Mouse (Mus musculus) ovary, adult 18-20 months (tissue): Measurements from ENCODE around the gene Spsb1.

Source experiments
- DNase-seq: peaks from one replicate; pipeline ENCODE4 v3.0.0; 2022; ENCODE audit warnings: low spot score, mixed read lengths

Spsb1 gene

DNA sequence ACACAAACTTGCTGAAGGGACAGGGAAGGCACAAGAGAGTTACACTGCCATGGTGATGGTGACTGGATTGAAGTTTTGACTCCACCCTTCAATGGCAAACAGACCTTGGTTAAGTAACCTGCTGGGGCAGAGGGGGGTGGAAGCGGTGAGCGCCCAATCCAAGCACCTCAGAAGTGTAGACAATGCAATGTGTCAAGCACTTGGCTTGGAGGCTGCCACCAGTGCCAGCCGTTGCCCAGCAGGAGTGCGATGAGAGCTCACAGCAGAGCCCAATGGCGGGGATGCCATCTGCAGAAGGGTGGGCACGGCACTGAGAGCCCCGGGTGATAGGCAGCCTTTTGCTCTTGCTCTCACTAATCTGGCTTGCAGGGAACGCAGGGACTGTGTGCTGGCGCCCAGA lies 2.6 kb downstream of the Spsb1 start:
- DNase-seq = no peak

DNA sequence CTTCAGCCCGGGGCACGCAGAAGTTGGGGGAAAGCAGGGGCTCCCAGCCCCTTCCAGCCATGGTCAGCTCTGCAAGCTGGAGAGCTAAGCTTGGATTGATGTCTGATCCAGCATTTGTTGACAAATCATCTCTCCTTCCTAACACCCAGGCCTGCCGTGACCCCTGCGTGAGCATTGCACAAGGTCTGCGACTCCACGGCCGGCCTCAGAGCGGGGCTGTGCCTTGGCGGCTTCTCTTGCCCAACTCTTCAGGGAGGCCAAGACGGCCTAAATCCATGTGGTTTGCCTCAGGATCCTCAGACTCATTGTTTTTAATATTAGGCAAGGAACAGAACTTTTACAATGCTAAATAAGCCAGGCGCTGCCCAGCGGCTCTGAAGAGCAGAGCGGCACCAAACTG lies 3.6 kb downstream of the Spsb1 start:
- peak; percentile 58 for DNase-seq

DNA sequence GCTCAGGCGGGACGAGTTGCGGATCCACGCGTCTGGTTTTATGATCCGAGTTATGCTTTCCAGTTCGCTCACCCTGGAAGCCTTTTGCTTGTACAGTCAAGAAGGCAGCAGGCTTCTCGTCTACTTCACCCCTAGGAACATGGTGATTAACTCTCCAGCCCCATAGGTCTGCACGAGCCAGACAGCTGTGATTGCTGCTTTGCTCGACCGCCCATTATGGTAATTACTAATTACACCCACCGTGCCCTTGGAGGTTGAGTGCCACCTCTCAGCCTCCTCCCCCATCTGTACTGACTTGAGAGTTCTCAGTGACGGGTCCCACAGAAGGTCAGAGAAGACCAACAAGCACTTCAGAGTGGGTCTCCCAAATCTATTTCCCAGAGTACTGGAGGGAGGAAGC lies 5.2 kb downstream of the Spsb1 start:
- DNase-seq = no peak

DNA sequence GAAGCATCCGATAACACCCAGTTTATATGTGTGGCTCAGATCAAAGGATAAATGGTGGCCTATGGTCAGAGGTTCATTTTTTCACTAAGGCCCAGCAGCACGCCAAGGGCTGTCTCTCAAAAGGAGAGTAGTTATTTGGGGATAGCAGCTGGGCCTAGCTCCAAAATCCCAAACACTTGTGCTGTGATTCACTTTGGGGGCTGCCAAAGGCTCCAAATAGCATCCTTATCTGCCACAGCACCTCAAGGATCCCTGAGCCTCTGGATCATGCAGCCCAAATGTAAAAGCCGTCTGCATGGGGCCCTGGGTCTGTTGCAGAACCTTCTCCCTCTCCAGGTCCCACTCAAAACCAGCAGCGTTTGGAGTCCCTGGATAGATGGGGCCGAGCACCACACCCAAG lies 6.7 kb downstream of the Spsb1 start:
- DNase-seq = no peak

DNA sequence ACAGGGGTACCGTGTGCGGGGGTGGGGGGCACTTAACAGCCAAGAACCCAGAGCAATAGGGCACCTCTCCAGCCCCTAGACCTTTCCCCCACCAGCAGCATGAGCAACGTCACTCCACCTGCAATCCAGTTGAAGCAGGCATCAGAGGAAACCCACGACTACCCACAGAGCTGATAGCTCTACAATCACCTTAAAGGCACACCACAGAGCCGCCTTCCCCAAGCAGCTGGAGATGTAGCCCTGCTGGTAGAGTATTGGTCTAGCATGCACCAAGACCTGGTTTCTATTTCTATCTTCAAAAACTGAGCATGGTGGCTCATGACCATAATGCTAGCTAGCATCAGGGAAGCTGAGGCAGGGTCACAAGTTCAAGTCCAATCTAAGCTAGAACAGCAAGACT lies 7.4 kb downstream of the Spsb1 start:
- no peak for DNase-seq

DNA sequence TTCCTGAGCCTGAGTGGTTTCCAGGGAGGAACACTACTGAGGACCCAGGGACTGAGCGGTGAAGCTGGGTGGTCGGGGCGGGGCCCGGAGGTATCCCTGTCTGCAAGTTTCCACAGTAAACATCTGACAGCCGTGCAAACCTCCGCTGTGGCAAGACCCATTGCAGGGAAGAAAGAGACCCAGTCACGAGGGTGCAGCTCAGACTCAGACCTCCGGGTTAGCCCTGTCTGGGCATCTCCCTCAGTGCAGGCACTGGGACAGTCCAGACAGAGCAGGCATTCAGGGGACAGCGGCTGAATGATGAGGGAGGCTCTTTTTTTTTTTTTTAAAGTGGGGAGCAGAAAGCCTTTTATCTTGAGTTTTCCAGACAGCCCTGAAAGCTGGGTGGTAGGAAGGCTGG lies 9.6 kb downstream of the Spsb1 start:
- DNase-seq = no peak

DNA sequence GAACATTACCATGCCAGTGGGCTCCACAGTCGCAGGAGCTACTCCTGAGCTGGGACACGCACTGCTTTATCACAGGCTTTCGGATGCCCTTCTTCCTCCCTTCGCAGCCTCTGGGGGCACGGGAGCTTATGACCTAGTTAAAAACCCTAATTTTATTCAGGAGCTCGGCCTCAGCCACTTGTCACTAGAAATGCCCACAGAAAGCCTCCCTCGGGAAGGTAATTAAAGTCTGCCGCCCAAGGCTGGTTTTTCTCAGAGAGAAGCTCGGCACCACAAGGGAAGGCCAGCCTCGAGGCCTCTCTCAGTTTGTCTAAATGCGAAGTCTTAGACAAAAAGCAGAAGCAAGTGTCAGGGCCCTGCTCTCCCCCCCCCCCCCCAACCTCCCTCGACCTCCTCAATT lies 10.6 kb downstream of the Spsb1 start:
- no peak for DNase-seq

DNA sequence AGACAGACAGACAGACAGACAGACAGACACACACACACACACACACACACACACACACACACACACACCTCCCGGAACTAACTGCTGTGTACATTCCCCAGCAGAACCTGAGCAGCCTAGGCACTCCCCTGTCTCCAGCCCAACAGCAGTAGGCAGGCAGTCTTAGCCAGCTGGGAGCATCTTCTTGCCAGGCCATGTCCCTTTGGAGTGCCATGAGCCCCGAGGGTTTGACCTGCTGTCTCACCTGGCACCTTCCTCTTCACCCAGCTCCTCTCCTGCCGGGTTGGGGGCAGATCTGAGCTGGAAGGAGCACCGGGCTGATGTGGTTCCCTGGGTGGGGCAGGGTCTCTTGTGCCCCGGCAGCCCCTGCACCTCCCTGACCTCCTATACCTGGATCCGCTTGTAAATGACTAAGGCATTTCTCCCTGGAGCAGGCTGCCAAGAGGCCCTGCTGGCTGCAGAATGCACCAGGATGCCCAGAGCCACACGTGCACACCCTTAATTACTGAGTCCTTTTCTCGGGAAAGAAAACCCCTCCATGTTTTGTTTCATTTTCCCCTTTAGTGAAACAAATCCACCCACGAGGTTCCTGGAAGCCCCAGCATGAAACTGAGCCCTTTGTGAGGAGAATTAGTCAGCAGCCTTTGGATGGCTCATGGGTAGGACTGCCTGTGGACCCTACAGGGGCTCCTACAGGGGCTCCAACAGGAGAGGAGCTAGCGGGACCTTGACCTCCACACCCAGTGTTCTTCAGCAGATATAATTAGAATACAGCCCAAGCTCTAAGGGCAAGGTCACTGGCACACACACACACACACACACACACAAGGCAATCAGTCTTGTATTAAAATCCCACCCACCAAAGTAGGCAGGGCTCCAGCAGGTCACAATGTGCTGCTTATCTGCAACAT lies 11.8 kb downstream of the Spsb1 start:
- DNase-seq = no peak

DNA sequence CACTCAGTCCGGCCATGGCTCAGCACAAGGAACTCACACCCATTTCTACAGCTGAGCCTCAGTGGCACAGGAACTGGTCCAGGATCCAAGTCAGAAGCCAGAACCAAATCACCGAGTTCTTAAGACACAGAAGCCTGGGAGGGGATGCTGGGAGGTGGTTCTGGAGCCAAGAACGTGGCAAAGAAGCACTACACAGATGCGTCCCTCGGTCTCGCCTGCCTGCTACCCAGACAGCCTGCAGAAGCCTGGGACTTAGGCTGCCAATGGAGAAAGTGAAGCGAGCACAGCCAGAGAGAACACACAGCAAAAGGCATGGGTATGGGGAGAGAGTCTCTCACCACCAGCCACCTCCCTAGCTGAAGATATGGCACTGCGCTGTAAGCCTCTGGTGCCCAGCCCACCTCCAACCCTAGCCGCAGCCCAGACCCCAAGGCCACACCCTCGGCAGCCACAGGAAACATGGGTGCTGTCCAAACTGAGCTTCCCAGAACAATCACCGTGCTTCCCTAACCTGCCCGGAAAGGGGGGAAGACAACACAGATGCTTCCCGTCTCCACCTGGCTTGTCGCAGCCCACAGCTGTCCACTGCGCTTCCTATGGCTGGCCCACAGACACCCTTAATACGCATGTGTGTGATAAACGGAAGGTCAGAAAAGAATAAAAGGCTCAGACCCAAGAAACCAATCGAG lies 13.6 kb downstream of the Spsb1 start:
- DNase-seq = no peak

DNA sequence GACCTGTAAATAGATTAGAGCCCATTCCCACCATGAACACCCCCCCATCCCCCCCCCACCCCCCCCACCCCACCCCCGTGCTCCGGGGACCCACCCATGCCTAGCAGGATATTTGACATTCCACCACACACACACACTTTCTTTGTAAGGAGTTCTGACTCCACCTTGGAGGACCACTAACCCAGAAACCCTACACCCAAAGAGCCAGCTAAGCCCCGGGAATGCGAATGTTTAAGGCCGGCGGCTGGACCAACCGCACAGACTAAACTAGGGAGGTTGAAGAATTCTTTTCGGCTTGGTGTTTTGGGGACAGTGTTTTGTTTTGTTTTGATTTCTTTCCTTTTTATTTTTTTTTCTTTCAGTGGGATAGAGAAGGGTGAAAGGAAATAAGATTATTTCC lies 16.1 kb downstream of the Spsb1 start:
- no peak for DNase-seq

DNA sequence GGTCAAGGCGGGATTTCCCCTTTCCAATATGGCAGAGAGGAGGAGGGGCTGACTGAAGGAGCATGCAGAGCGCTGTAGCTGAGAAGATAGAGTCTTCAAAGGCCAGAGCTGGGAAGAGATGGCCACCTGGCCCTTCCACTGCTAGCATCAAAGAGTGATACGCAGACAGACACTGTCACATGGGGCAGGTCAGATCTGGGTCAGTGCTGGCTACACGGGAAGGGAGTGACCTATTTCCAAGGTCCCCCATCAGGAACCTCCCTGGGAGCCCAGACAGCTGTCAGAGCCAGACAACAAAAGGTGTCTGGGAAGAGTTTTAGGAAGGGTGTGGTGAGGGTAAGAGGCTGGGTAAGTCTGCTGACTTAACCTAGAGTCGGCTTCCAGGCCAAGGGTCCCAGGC lies 17.9 kb downstream of the Spsb1 start:
- no peak for DNase-seq

DNA sequence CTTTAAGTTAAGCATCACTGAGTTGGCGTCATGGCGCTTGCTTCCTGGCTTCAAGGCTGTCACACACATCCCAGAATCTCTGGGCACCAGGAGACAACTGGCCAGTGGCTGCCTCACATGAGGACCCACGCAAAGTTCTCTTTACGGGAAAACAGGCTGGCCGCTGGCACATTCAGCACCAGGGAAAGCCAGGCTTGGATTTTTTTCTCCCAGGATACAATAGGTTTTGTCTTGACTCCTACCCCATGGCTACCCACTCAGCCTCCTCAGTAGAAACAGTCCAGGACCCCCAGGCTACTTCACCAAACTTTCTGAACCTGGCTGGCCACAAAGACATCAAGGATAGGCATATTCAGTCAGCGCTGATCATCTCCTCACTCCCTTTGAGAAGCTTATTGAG lies 19.4 kb downstream of the Spsb1 start:
- no peak for DNase-seq

DNA sequence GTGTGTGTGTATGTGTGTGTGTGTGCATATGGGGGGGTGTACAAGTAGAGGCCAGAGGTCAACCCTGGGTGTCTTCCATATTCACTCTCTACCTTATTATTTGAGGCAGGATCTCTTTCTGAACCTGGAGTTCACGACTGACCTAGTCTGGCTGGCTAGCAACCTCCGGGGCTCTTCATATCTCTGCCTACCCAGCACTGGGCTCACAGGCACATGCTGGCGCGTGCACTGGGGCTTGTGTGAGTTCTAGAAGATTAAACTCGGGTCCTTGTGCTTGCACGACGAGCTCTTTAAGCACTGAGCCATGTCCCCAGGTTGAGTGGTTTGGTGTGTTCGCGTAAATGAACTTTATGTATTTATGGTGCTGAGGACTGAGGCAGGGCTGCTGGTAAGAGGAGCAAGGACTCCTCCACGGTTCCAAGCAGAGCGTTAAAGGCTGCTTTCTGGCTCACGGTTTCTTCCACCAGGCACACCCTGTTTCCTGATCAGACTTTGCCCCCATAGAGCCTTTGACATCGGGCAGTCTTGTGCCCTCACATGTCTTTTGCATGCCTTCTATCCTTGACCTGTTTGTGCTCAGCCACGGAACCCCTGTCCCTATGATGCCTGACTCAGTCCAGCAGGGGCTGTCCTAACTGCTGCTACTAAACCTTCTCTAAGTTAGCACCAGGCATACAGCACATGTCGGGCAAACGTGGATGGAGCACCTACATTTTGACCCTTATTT lies 21.2 kb downstream of the Spsb1 start:
- no peak for DNase-seq

DNA sequence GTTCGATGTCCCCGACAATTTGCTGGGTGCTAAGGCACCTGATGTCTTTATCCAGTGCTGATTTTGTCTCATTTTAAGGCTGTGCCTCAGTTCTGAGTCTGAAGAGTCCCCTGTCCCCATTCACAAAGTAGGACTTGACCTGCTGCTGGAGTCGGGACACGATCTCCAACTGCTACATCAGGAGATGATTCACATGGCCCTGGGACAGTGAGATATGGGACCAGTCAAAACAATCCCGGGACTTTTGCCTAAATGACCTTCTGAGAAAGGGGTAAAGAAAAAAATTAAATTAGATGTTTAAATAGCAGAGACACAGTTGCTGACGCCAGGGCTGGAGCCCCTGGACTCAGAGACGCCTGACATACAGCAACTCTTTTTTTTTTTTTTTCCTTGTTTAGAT lies 21.8 kb downstream of the Spsb1 start:
- DNase-seq = peak; percentile 65

DNA sequence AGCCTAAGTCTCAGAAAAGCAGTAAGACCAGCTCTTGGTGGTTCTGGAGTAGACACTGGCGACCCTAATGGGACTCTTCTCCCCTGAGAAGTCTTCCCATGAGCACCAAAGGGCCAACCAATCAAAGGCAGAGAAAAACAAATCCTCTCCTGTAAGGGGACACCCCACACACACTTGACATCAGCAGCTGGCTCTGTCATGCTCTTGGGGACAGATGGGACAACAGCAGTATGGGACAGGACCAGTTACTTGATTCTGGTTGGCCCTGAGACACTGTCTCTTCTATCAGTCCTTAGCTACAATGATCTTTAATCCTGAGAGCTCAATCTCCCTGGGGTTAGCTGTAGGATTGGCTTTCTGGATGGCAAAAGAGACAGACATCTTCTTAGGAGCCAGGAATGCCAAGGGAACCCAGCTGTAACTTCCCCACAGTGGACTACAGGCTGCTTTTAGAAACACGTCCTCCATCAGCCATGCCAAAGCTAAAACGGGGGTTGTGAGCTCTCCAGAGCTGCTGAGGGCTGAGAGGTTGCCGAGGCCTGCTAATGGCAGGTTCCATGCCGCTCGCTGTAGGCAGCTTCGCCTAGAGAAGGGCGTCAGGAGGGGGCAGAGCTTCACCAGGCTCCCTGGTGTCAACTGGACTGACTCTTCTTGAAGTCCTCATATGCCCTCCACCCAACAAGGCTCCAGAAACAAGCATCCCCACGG lies 22.6 kb downstream of the Spsb1 start:
- no peak for DNase-seq

DNA sequence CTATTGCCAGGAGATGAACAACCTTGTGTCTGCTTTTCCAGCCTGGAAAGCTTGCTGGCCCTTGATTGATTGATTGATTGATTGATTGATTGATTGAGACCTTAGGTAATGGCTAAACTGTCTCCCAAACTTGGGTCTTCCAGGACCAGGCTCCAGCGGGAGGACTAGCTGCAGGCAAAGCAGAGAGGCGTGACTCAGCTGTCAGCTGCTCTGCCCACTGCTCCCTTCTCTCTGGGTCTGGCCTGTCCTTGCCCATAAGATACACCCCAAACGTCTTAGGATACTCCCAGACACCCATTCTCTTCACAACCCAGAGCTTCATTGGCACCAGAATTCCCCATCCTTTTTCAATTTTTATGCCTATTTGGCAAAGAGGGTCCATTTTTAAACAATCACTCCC lies 24.1 kb downstream of the Spsb1 start:
- no peak for DNase-seq

DNA sequence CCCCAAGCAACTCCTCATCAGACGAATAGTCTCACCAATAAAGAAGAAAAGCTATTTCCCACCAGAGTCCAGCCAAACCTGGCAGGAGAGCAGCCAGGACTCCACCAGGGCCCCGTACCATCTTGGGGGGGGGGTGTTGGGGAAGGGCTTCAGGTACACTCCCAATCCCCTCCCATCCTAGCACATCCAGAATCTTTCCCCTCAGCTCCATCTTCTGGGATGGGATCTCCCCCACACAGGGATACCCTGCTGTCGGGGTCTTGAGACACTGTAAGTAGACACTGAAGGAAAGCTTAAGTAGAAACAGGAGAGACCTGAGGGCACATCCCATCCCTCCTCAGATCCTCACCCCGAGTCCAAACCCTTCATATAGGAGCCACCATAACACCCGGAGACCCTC lies 31.8 kb downstream of the Spsb1 start:
- no peak for DNase-seq

DNA sequence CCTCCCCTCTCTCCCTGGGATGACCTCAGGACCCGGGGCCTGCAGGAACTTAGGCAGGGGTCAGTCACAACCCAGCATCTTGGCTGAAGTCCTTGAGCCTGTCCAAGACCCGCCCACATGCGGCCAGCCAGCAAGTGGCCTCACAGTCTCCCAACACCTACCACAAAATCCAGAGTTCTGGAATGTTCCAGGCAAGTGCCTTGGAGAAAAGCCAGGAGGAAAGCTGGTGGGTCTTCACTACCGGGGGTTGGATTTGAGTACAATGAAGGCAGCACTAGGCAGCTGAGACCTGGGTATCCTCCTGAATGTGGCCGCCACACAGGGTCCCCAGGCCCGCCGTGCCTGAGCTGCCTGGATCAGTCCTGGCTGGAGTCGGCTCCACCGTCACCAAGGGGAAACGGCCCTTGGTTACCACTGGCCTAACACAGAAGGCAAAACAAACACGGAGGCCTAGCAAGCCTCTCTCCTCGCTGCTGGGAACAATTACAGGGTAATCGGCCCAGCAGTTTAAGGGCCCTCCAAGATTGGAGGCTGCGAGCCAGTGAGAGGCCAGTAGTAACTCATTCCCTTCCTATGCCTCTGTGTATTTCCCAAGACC lies 32.6 kb downstream of the Spsb1 start:
- DNase-seq = peak; percentile 54

DNA sequence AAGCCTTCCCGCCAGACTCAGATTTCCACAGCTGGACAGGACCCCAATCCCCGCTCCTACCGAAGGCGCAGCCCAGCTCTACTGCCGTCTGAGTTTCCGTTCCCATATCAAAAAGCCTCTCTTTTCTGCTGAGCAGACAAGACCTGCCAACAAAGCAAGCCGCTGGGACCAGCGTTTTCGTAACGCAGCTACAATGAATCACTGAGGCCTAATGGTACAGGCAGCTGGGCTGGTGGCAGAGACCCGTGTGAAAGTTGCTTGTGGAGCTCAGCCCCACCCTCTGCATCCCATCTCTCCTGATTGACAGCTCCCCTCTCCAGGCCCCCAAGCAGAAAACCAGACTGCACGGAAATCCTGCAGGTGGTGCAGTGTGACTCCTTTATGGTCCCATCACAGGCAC lies 34.0 kb downstream of the Spsb1 start:
- DNase-seq = no peak

DNA sequence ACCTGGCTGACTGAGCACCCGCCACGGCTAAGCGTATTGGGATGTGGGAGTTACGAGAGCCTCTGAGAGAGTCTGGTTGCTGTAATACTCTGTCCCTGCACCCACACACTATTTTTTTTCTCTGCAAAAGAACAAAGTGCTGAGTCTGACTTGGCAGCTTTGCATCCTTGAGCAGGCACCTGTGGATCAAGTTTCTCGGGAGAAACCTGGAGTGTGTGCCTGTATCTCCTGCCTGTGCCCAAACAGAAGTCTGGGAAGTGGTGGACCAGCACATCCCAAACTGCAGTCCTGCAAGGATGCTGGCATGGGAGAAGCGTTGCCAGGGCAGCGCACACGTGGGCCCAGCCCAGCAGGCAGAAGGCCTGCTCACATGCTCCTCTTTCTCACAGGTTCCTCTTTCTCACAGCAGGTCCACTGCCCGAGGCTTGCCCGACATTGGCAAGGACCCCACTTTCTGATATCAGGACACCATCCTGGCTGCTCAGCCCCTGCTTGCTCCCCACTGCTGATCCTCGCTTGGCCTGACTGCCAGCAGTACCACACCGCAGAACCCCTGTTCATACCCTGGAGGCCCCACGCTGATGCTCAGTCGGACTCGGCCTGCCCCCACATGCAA lies 36.3 kb downstream of the Spsb1 start:
- DNase-seq = no peak

DNA sequence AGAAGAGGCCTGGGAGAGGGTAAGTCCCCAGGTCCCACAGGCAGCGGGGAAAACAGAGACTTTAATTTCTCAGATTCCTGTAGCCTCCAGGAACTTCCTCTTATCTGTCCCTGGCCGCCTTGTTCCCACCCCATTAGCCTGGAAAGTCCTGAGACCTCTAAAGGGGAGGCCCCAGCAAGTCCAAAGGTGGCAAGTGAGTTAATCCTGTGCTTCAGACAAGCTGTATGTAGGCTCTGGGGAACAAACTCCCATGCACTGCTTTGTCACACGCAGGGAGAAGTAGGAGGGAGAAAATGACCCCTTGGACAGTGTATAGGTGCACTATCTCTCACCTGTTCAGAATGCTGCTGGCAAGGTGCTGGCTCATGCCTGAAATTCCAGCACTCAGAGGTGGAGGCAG lies 38.0 kb downstream of the Spsb1 start:
- no peak for DNase-seq
